Mouse (Mus musculus) kidney, adult 2 months (tissue): Measurements from ENCODE around the gene Golm1.

Source experiments
- CTCF ChIP-seq: fragments of 200-500 bp; conservative IDR thresholded peaks from 2 replicates; pipeline ENCODE4 v1.5.1; 2011; ENCODE audit warnings: low read depth, mild to moderate bottlenecking, control low read depth, low read length, moderate library complexity, mixed read lengths; ENCODE audit not compliant: insufficient read depth, insufficient read length
- POLR2A ChIP-seq: fragments of 200-500 bp; IDR thresholded peaks from one replicate; pipeline ENCODE4 v1.6.1; 2011; ENCODE audit warnings: low read depth, low read length, control low read depth

GRCm38 (mm10) chr13:59674761-59675150 is 855 bp downstream of the Golm1 start:
- no peak for TF ChIP-seq POLR2A
- no peak for TF ChIP-seq CTCF
